Comparison of ENCODE assay signal across 9 mouse cellular contexts in genomic region chr3:99234319-99234869, GRCm38 (mm10). TPM values are rescaled to one million over a fixed set of nuclear protein-coding genes. Genes with fewer than 3 reads are reported as not detected.
DNase-seq lines count a peak whose midpoint lies in the region; ATAC-seq and TF ChIP-seq lines count a peak whose summit lies in the region.
"Had no signal": no experiment of that assay in that cellular context is flagged by ENCODE, and none has a peak within 500 bp of the region (broad histone marks: within the 10 kb centered on the region; RNA-seq: fewer than 3 reads in every experiment).

No protein-coding gene starts in this region.

- WGBS in heart, embryonic 15.5 days, result 9% methylated on average over 17 of the region's 17 CpGs
- 15% methylated on average over 17 of the region's 17 CpGs for WGBS in embryonic facial prominence, embryonic 14.5 days
- WGBS in intestine, postnatal 0 days, result 10% methylated on average over 17 of the region's 17 CpGs

- peak overlapping the region; percentile 38 for H3K4me3 ChIP-seq in heart, embryonic 15.5 days
- peak overlapping the region; percentile 28 for H3K4me3 ChIP-seq in embryonic facial prominence, embryonic 14.5 days (ENCODE audit: low read depth, low read length)
- peak overlapping the region; percentile 23 for H3K4me3 ChIP-seq in intestine, postnatal 0 days (ENCODE audit: low read depth, low read length)

- peaks cover 63% of the 10 kb centered on the region for H3K27me3 ChIP-seq in heart, embryonic 15.5 days
- H3K27me3 ChIP-seq in embryonic facial prominence, embryonic 14.5 days (replicated peaks; ENCODE audit: control insufficient read depth, insufficient read depth, low read length), result peaks cover 50% of the 10 kb centered on the region
- H3K27me3 ChIP-seq in intestine, postnatal 0 days (replicated peaks; ENCODE audit: control insufficient read depth, insufficient read depth, low read length), result peaks cover 58% of the 10 kb centered on the region

- H3K36me3 ChIP-seq in heart, embryonic 15.5 days, result no peaks in the 10 kb centered on the region
- H3K36me3 ChIP-seq in embryonic facial prominence, embryonic 14.5 days (ENCODE audit: control insufficient read depth, insufficient read depth, low read length), result no peaks in the 10 kb centered on the region
- H3K36me3 ChIP-seq in intestine, postnatal 0 days (ENCODE audit: control insufficient read depth, insufficient read depth), result no peaks in the 10 kb centered on the region

- peak overlapping the region; percentile 61 for H3K4me2 ChIP-seq in heart, embryonic 15.5 days
- peak overlapping the region; percentile 51 for H3K4me2 ChIP-seq in embryonic facial prominence, embryonic 14.5 days (ENCODE audit: low read depth, low read length)
- H3K4me2 ChIP-seq in intestine, postnatal 0 days (replicated peaks; ENCODE audit: low read depth), result peak overlapping the region; percentile 54

- DNase-seq in heart, postnatal 14 days, result no peak
- no peak for DNase-seq in embryonic facial prominence, embryonic 14.5 days (ENCODE audit: low spot score)
- DNase-seq in naive thymus-derived CD4-positive, alpha-beta T cell, adult 2 months (ENCODE audit: low read depth), result peak; percentile 22
- no peak for DNase-seq in B cell, adult 2 months
- DNase-seq in layer of hippocampus, postnatal 36 days, result no peak
- DNase-seq in kidney, adult 11 months, result no peak
- DNase-seq: layer of hippocampus, adult 9-11 months had no signal

- H3K27ac ChIP-seq in heart, embryonic 15.5 days, result no peak overlapping the region
- H3K27ac ChIP-seq in embryonic facial prominence, embryonic 14.5 days (replicated peaks; ENCODE audit: low read depth, low read length), result peak overlapping the region; percentile 3; the same call in 1 of the 2 replicates
- H3K27ac ChIP-seq in intestine, postnatal 0 days (ENCODE audit: low read depth, low read length), result no peak overlapping the region

- H3K4me1 ChIP-seq in heart, embryonic 15.5 days (replicated peaks), result peaks cover 14% of the 10 kb centered on the region
- H3K4me1 ChIP-seq in embryonic facial prominence, embryonic 14.5 days (ENCODE audit: control insufficient read depth, insufficient read depth, low read length), result peaks cover 4% of the 10 kb centered on the region; the same call in 1 of the 2 replicates
- H3K4me1 ChIP-seq in intestine, postnatal 0 days (replicated peaks; ENCODE audit: control insufficient read depth, insufficient read depth, low read length), result no peaks in the 10 kb centered on the region

- ATAC-seq in heart, embryonic 15.5 days (replicated peaks; ENCODE audit: insufficient number of reproducible peaks, insufficient read depth, low FRiP score, low read depth), result no peak
- ATAC-seq in embryonic facial prominence, embryonic 14.5 days (ENCODE audit: low read depth), result peak; percentile 51; the same call in 1 of the 2 replicates
- no peak for ATAC-seq in intestine, postnatal 0 days

- intact Hi-C loops in heart, postnatal 14 days (cut with DNase I), result loop anchor here (2.0 kb wide), 1 partner anchor 704 kb away; no protein-coding TSS in a partner anchor

- no peak for TF ChIP-seq CTCF in intestine, postnatal 0 days (IDR thresholded peaks at IDR 0.05; ENCODE audit: low read depth)

- no peaks in the 10 kb centered on the region for H3K9me3 ChIP-seq in heart, embryonic 15.5 days (replicated peaks)
- 0 out of 2 replicates have a peak, but pooled peaks cover under 1% of the 10 kb centered on the region for H3K9me3 ChIP-seq in embryonic facial prominence, embryonic 14.5 days (ENCODE audit: control insufficient read depth, low read length)
- no peaks in the 10 kb centered on the region for H3K9me3 ChIP-seq in intestine, postnatal 0 days (ENCODE audit: control insufficient read depth)

- peak overlapping the region; percentile 8; the same call in 1 of the 2 replicates for H3K9ac ChIP-seq in heart, embryonic 15.5 days
- no peak overlapping the region; the same call in 1 of the 2 replicates for H3K9ac ChIP-seq in embryonic facial prominence, embryonic 14.5 days (ENCODE audit: low read depth, low read length)
- H3K9ac ChIP-seq in intestine, postnatal 0 days (ENCODE audit: low read depth, low read length), result no peak overlapping the region

RNA-seq across cellular contexts. Expression of gene Tbx15, which starts 5.8 kb away (rescaled TPM):
- 0.08 and 0.13 TPM in 2 replicates for polyA plus RNA-seq in heart, embryonic 15.5 days (2015; fragmentation: Nextera tagmentation; extraction: Ambion mirVana)
- under 1 TPM; 0.10 to 0.48 TPM for total RNA-seq in heart, postnatal 14 days (2021)
- 19.0 and 20.6 TPM in 2 replicates for polyA plus RNA-seq in embryonic facial prominence, embryonic 14.5 days (2014; fragmentation: Nextera tagmentation; extraction: Ambion mirVana)
- polyA plus RNA-seq in intestine, postnatal 0 days (2015; fragmentation: Nextera tagmentation; extraction: Ambion mirVana), result 0.04 TPM in 1 of 2 replicates, not detected in the other
- total RNA-seq in layer of hippocampus, postnatal 36 days (2021), result under 1 TPM; 0.45 to 0.94 TPM

Comparison
In these comparisons a context has a peak if more than half of its experiments do, and no peak if none do; other contexts are left out.
1. RNA of gene Tbx15, which starts 5.8 kb away (polyA plus RNA-seq): 19.0 to 20.6 TPM in embryonic facial prominence, embryonic 14.5 days; 0.08 to 0.13 TPM in heart, embryonic 15.5 days and 0.04 TPM in intestine, postnatal 0 days; every median in the first group is over 10 times any median in the second.
2. Peak in every context shown above with its lines, with median percentiles within 50 percentile points of each other: H3K4me2 ChIP-seq and H3K4me3 ChIP-seq.